24 mouse cellular contexts compared by ENCODE assay signal in genomic region chr13:41006244-41006643, GRCm38 (mm10). TPM values are rescaled to one million over a fixed set of nuclear protein-coding genes. Genes with fewer than 3 reads are reported as not detected.
A peak's percentile ranks its signal among the peaks of the same experiment; 100 is the strongest.
DNase-seq lines count a peak whose midpoint lies in the region; ATAC-seq and TF ChIP-seq lines count a peak whose summit lies in the region.
"Had no signal": no experiment of that assay in that cellular context is flagged by ENCODE, and none has a peak within 500 bp of the region (broad histone marks: within the 10 kb centered on the region; RNA-seq: fewer than 3 reads in every experiment).

No protein-coding gene starts in this region.

- no peaks in the 10 kb centered on the region for H3K27me3 ChIP-seq in kidney, adult 2 months (replicated peaks; ENCODE audit: control insufficient read depth, insufficient read depth, low read length)
- H3K27me3 ChIP-seq in kidney, embryonic 16.5 days (ENCODE audit: insufficient read depth, low read length) = no peaks in the 10 kb centered on the region
- H3K27me3 ChIP-seq in liver, adult 2 months (ENCODE audit: control insufficient read depth, insufficient read depth, low read length) = no peaks in the 10 kb centered on the region
- no peaks in the 10 kb centered on the region for H3K27me3 ChIP-seq in liver, postnatal 0 days (ENCODE audit: insufficient read depth, low read length)
- no peaks in the 10 kb centered on the region for H3K27me3 ChIP-seq in intestine, embryonic 16.5 days (replicated peaks; ENCODE audit: control insufficient read depth, insufficient read depth, low read length)
- H3K27me3 ChIP-seq in forebrain, postnatal 0 days (ENCODE audit: insufficient read depth, low read length) = no peaks in the 10 kb centered on the region
- H3K27me3 ChIP-seq: CH12.LX; embryonic facial prominence, embryonic 12.5 days; forebrain, embryonic 13.5 days; hindbrain, embryonic 12.5 days; Patski had no signal

- peaks cover 19% of the 10 kb centered on the region; the same call in 1 of the 2 replicates for H3K79me2 ChIP-seq in liver, adult 2 months (ENCODE audit: control insufficient read depth, insufficient read depth, low read length)

- ATAC-seq in kidney, embryonic 16.5 days (ENCODE audit: low FRiP score, low TSS enrichment) = no peak
- ATAC-seq in liver, postnatal 0 days = no peak
- peak; percentile 78 for ATAC-seq in intestine, embryonic 16.5 days
- no peak for ATAC-seq in forebrain, postnatal 0 days
- ATAC-seq: activated CD4-positive, CD25-positive, alpha-beta regulatory T cell, adult 4 months; forebrain, embryonic 13.5 days; hindbrain, embryonic 16.5 days; Patski had no signal

- no peak overlapping the region for H3K27ac ChIP-seq in kidney, adult 2 months (ENCODE audit: insufficient read depth, low read depth, low read length)
- no peak overlapping the region for H3K27ac ChIP-seq in kidney, embryonic 16.5 days (ENCODE audit: low read length)
- H3K27ac ChIP-seq in liver, adult 2 months (replicated peaks; ENCODE audit: insufficient read depth, low read depth, low read length) = peak overlapping the region; percentile 74
- H3K27ac ChIP-seq in liver, postnatal 0 days (ENCODE audit: low read depth) = no peak overlapping the region
- H3K27ac ChIP-seq in intestine, embryonic 16.5 days (ENCODE audit: low read length) = peak overlapping the region; percentile 54
- H3K27ac ChIP-seq in forebrain, postnatal 0 days (ENCODE audit: low read depth, low read length) = no peak overlapping the region
- H3K27ac ChIP-seq: embryonic facial prominence, embryonic 12.5 days; forebrain, embryonic 13.5 days; gastrocnemius, adult 2 months; heart, embryonic 10.5 days; hindbrain, embryonic 12.5 days had no signal

- H3K4me2 ChIP-seq in kidney, embryonic 16.5 days (replicated peaks; ENCODE audit: low read depth, low read length) = no peak overlapping the region
- no peak overlapping the region for H3K4me2 ChIP-seq in liver, postnatal 0 days (ENCODE audit: low read depth, low read length)
- H3K4me2 ChIP-seq in intestine, embryonic 16.5 days (ENCODE audit: low read depth, low read length) = no peak overlapping the region
- H3K4me2 ChIP-seq in forebrain, postnatal 0 days (ENCODE audit: low read depth) = no peak overlapping the region
- H3K4me2 ChIP-seq: embryonic facial prominence, embryonic 12.5 days; forebrain, embryonic 13.5 days; hindbrain, embryonic 12.5 days had no signal

- no peaks in the 10 kb centered on the region for H3K9me3 ChIP-seq in kidney, embryonic 16.5 days (ENCODE audit: low read length)
- H3K9me3 ChIP-seq in liver, postnatal 0 days (ENCODE audit: low read length) = no peaks in the 10 kb centered on the region
- H3K9me3 ChIP-seq in intestine, embryonic 16.5 days (ENCODE audit: control insufficient read depth, low read length) = no peaks in the 10 kb centered on the region
- H3K9me3 ChIP-seq in forebrain, postnatal 0 days (ENCODE audit: low read length) = no peaks in the 10 kb centered on the region
- H3K9me3 ChIP-seq: embryonic facial prominence, embryonic 12.5 days; forebrain, embryonic 13.5 days; heart, embryonic 10.5 days; hindbrain, embryonic 12.5 days had no signal

- H3K4me1 ChIP-seq in kidney, adult 2 months (ENCODE audit: control insufficient read depth, insufficient read depth, low read length) = peaks cover 4% of the 10 kb centered on the region; the same call in 1 of the 2 replicates
- H3K4me1 ChIP-seq in kidney, embryonic 16.5 days (ENCODE audit: insufficient read depth, low read length) = peaks cover 7% of the 10 kb centered on the region; the same call in 1 of the 2 replicates
- H3K4me1 ChIP-seq in liver, adult 2 months (ENCODE audit: control insufficient read depth, insufficient read depth, low read length) = peaks cover 32% of the 10 kb centered on the region
- H3K4me1 ChIP-seq in liver, postnatal 0 days (ENCODE audit: insufficient read depth) = peaks cover 20% of the 10 kb centered on the region
- peaks cover 6% of the 10 kb centered on the region for H3K4me1 ChIP-seq in intestine, embryonic 16.5 days (ENCODE audit: control insufficient read depth, insufficient read depth, low read length)
- H3K4me1 ChIP-seq in forebrain, postnatal 0 days (ENCODE audit: insufficient read depth) = peaks cover 5% of the 10 kb centered on the region

- no peak for TF ChIP-seq POLR2A in kidney, adult 2 months (IDR thresholded peaks at IDR 0.05; ENCODE audit: low read depth, low read length)
- no peak for TF ChIP-seq POLR2A in liver, adult 2 months (IDR thresholded peaks at IDR 0.05; ENCODE audit: extremely low read depth, insufficient read depth, low read length)

- DNase-seq in kidney, adult 2 months = peak; percentile 51
- peak; percentile 96 for DNase-seq in liver, adult 2 months (ENCODE audit: extremely low read depth, low read depth, low spot score)
- DNase-seq in liver, postnatal 0 days = no peak
- DNase-seq in spleen, postnatal 4 days (ENCODE audit: low spot score in 2 of 2) = no peak
- no peak for DNase-seq in forebrain, postnatal 0 days
- DNase-seq: adrenal gland, postnatal 36 days; cerebellum, adult 11 months; cerebellum, adult 8-10 months; cerebellum, postnatal 14 days; gastrocnemius, adult 2 months; gastrocnemius, postnatal 36 days; heart, adult 18-20 months; heart, postnatal 10 days; heart, postnatal 4 days had no signal

- WGBS in kidney, adult 2 months = 58% methylated on average over 4 of the region's 4 CpGs
- WGBS in kidney, embryonic 16.5 days = 93% methylated on average over 4 of the region's 4 CpGs
- 27% methylated on average over 4 of the region's 4 CpGs for WGBS in liver, adult 2 months
- 82% methylated on average over 4 of the region's 4 CpGs for WGBS in liver, postnatal 0 days (ENCODE audit: insufficient replicate concordance)
- 85% methylated on average over 4 of the region's 4 CpGs for whole genome bisulfite sequencing in intestine, embryonic 16.5 days
- WGBS in forebrain, postnatal 0 days = 96% methylated on average over 4 of the region's 4 CpGs

- no peak overlapping the region for H3K9ac ChIP-seq in kidney, embryonic 16.5 days (replicated peaks; ENCODE audit: low read length)
- no peak overlapping the region for H3K9ac ChIP-seq in liver, adult 2 months (ENCODE audit: low read depth, low read length)
- no peak overlapping the region for H3K9ac ChIP-seq in liver, postnatal 0 days (replicated peaks)
- H3K9ac ChIP-seq in intestine, embryonic 16.5 days (ENCODE audit: low read depth, low read length) = no peak overlapping the region
- H3K9ac ChIP-seq in forebrain, postnatal 0 days = no peak overlapping the region
- H3K9ac ChIP-seq: embryonic facial prominence, embryonic 12.5 days; forebrain, embryonic 13.5 days; hindbrain, embryonic 12.5 days had no signal

- no peak for TF ChIP-seq CTCF in kidney, adult 2 months (conservative IDR thresholded peaks at IDR 0.05; ENCODE audit: insufficient read depth, insufficient read length, low read depth, low read length)
- no peak for TF ChIP-seq CTCF in liver, adult 2 months (IDR thresholded peaks at IDR 0.05; ENCODE audit: low read depth, low read length)
- no peak for TF ChIP-seq CTCF in liver, postnatal 0 days (IDR thresholded peaks at IDR 0.05; ENCODE audit: low read depth)
- no peak for TF ChIP-seq CTCF in forebrain, postnatal 0 days (IDR thresholded peaks at IDR 0.05; ENCODE audit: low read depth)

- no peak overlapping the region for H3K4me3 ChIP-seq in kidney, adult 2 months (ENCODE audit: insufficient read depth, low read depth, low read length)
- H3K4me3 ChIP-seq in kidney, embryonic 16.5 days (ENCODE audit: low read length) = no peak overlapping the region
- H3K4me3 ChIP-seq in liver, adult 2 months (ENCODE audit: insufficient read depth, low read depth, low read length) = no peak overlapping the region
- no peak overlapping the region for H3K4me3 ChIP-seq in liver, postnatal 0 days (ENCODE audit: low read depth, low read length)
- no peak overlapping the region for H3K4me3 ChIP-seq in intestine, embryonic 16.5 days (ENCODE audit: low read length)
- H3K4me3 ChIP-seq in forebrain, postnatal 0 days (ENCODE audit: low read depth, low read length) = no peak overlapping the region
- H3K4me3 ChIP-seq: embryonic facial prominence, embryonic 12.5 days; forebrain, embryonic 13.5 days; gastrocnemius, adult 2 months; heart, embryonic 10.5 days; hindbrain, embryonic 12.5 days had no signal

- H3K36me3 ChIP-seq in kidney, adult 2 months (ENCODE audit: control insufficient read depth, insufficient read depth, low read length) = peaks cover 11% of the 10 kb centered on the region
- peaks cover 50% of the 10 kb centered on the region for H3K36me3 ChIP-seq in kidney, embryonic 16.5 days (ENCODE audit: insufficient read depth, low read length)
- H3K36me3 ChIP-seq in liver, adult 2 months (ENCODE audit: control insufficient read depth, insufficient read depth, low read length) = peaks cover 30% of the 10 kb centered on the region
- H3K36me3 ChIP-seq in liver, postnatal 0 days (replicated peaks; ENCODE audit: insufficient read depth, low read length) = peaks cover 66% of the 10 kb centered on the region
- peaks cover 17% of the 10 kb centered on the region; the same call in 1 of the 2 replicates for H3K36me3 ChIP-seq in intestine, embryonic 16.5 days (ENCODE audit: control insufficient read depth, insufficient read depth, low read length)
- H3K36me3 ChIP-seq in forebrain, postnatal 0 days (ENCODE audit: insufficient read depth) = peaks cover 63% of the 10 kb centered on the region

- no peak for TF ChIP-seq EP300 in liver, postnatal 0 days (IDR thresholded peaks at IDR 0.05; ENCODE audit: low read depth)

RNA-seq across cellular contexts. Expression of gene Pak1ip1, which starts 5.4 kb away (rescaled TPM):
- polyA plus RNA-seq in kidney, adult 2 months (2012; rRNA removed) = 32.0 and 33.9 TPM in 2 replicates
- polyA plus RNA-seq in kidney, embryonic 16.5 days (2015; fragmentation: Nextera tagmentation; extraction: Ambion mirVana) = 68.5 and 69.2 TPM in 2 replicates
- total RNA-seq in liver, adult 2 months (2014; rRNA removed) = 28.9 and 35.5 TPM in 2 replicates
- polyA plus RNA-seq in liver, adult 2 months (2012; rRNA removed) = 33.4 and 34.2 TPM in 2 replicates
- polyA plus RNA-seq in liver, postnatal 0 days (2015; fragmentation: Nextera tagmentation; extraction: Ambion mirVana) = 43.1 and 45.8 TPM in 2 replicates
- 82.6 and 87.7 TPM in 2 replicates for polyA plus RNA-seq in intestine, embryonic 16.5 days (2015; fragmentation: Nextera tagmentation; extraction: Ambion mirVana)
- 42.9 and 45.9 TPM in 2 replicates for total RNA-seq in forebrain, postnatal 0 days (2014; rRNA removed)
- 49.4 and 52.5 TPM in 2 replicates for polyA plus RNA-seq in forebrain, postnatal 0 days (2015; fragmentation: Nextera tagmentation; extraction: Ambion mirVana)

RNA-seq across cellular contexts. Expression of gene Tmem14c, which starts 9.8 kb away (rescaled TPM):
- polyA plus RNA-seq in kidney, adult 2 months (2012; rRNA removed) = 132 and 175 TPM in 2 replicates
- polyA plus RNA-seq in kidney, embryonic 16.5 days (2015; fragmentation: Nextera tagmentation; extraction: Ambion mirVana) = 216 and 224 TPM in 2 replicates
- 149 and 153 TPM in 2 replicates for total RNA-seq in liver, adult 2 months (2014; rRNA removed)
- polyA plus RNA-seq in liver, adult 2 months (2012; rRNA removed) = 201 and 244 TPM in 2 replicates
- 383 and 408 TPM in 2 replicates for polyA plus RNA-seq in liver, postnatal 0 days (2015; fragmentation: Nextera tagmentation; extraction: Ambion mirVana)
- 347 and 351 TPM in 2 replicates for polyA plus RNA-seq in intestine, embryonic 16.5 days (2015; fragmentation: Nextera tagmentation; extraction: Ambion mirVana)
- 43.2 and 53.2 TPM in 2 replicates for total RNA-seq in forebrain, postnatal 0 days (2014; rRNA removed)
- polyA plus RNA-seq in forebrain, postnatal 0 days (2015; fragmentation: Nextera tagmentation; extraction: Ambion mirVana) = 121 and 127 TPM in 2 replicates

Comparison
In these comparisons a context has a peak if more than half of its experiments do, and no peak if none do; other contexts are left out.
1. DNase-seq: peak in kidney, adult 2 months (single experiment) and liver, adult 2 months (single experiment); none in liver, postnatal 0 days (single experiment), spleen, postnatal 4 days (0 of 2) and forebrain, postnatal 0 days (single experiment).
2. H3K27ac ChIP-seq: peak in liver, adult 2 months (single experiment) and intestine, embryonic 16.5 days (single experiment); none in kidney, adult 2 months (single experiment), kidney, embryonic 16.5 days (single experiment), liver, postnatal 0 days (single experiment) and forebrain, postnatal 0 days (single experiment).